Mouse (Mus musculus) layer of hippocampus, adult 18-20 months (tissue): ENCODE results near the gene Olfr845. TPM values are rescaled to one million over a fixed set of nuclear protein-coding genes. Genes with fewer than 3 reads are reported as not detected.

Experiments used
- DNase-seq, 2 experiments: peaks; one replicate each; pipeline ENCODE4 v3.0.0; 2022; ENCODE audit warnings: low spot score in 2 of 2
- long read RNA-seq: library from polyadenylated mRNA; stranded (forward); transcript quantifications from one replicate; pipeline ENCODE4 v2.0.0, GENCODE M21; 2021
- total RNA-seq, 2 experiments: library from RNA; stranded (reverse); gene quantifications; 2 replicates each; pipeline ENCODE4 v1.2.3; 2021

The Olfr845 gene
- total RNA-seq = not detected
- long read RNA-seq = 0 reads

- no peak for DNase-seq
These were observed at the start of gene Olfr845 for GRCm38 (mm10) chr9:19336157-19336556. Gene Olfr845 (plus strand): TSS chr9:19336457.

- DNase-seq = no peak
These were observed 20.2 kb upstream of the Olfr845 start, which contains the start of gene Olfr844 for GRCm38 (mm10) chr9:19316047-19316446. Gene Olfr844 (plus strand): TSS chr9:19316347.

- no peak for DNase-seq
These were observed 27.6 kb downstream of the Olfr845 start, which contains the start of gene Olfr846 for GRCm38 (mm10) chr9:19363905-19364304. Gene Olfr846 (minus strand): TSS chr9:19364005.

DNA sequence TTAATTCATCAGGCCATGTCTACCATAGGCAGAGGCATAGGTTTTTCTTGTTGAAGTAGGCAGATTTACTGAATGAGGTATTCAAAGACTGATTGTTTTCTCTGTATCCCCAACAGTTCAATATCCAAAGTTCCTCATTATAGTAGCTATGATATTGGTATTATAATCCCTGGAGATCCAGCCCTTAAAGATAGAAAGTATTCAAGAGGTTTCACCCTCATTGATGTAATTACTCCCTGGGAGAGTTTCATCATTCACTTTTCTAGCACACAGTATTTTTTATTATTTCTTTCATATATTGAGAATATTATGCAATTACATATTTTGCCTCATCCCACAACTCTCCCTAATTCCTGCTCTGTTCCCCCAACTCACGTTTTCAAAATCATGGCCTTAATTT is 42.3 kb downstream of the Olfr845 start, which contains the start of gene Olfr847:
Gene Olfr847, minus strand, starts transcription at position 101 of the 400 bp plus-strand sequence.
- no peak for DNase-seq

Other genes with a start within 250 kb of the Olfr845 start
- gene Olfr836, start 216.1 kb upstream of the Olfr845 start, total RNA-seq = not detected
- not detected for gene Olfr837, start 200.1 kb upstream of the Olfr845 start, total RNA-seq
- under 1 TPM in 1 of 2 experiments, not detected in 1; 0.05 TPM for gene Olfr839-ps1, start 159.1 kb upstream of the Olfr845 start, total RNA-seq
- not detected for gene Olfr843, start 84.5 kb upstream of the Olfr845 start, total RNA-seq
- not detected for gene Olfr844, start 20.1 kb upstream of the Olfr845 start, total RNA-seq
- gene Olfr846, start 27.5 kb downstream of the Olfr845 start, total RNA-seq = not detected
- gene Olfr847, start 42.2 kb downstream of the Olfr845 start, total RNA-seq = not detected
- gene Olfr849, start 103.8 kb downstream of the Olfr845 start, total RNA-seq = not detected
- not detected for gene Olfr850, start 141.8 kb downstream of the Olfr845 start, total RNA-seq
- gene Olfr851, start 156.8 kb downstream of the Olfr845 start, total RNA-seq = not detected
- gene Olfr853, start 204.6 kb downstream of the Olfr845 start, total RNA-seq = not detected
- not detected for gene Olfr854, start 230.9 kb downstream of the Olfr845 start, total RNA-seq
- gene Olfr855, start 246.2 kb downstream of the Olfr845 start, total RNA-seq = not detected